Mouse (Mus musculus) embryonic fibroblast, embryonic 13.5 days (primary cell): ENCODE data around the gene Snrpa1. TPM values are rescaled to one million over a fixed set of nuclear protein-coding genes. Genes with fewer than 3 reads are reported as not detected.

Experiments
- H3K27ac ChIP-seq: 2 replicates; pipeline ENCODE4 v1.5.1; 2012; ENCODE audit warnings: low read length, control low read depth, inconsistent platforms; ENCODE audit not compliant: insufficient read depth
- H3K4me1 ChIP-seq: 2 replicates; pipeline ENCODE4 v1.6.1; 2011; ENCODE audit warnings: low read length; ENCODE audit not compliant: control insufficient read depth, insufficient read depth
- H3K4me3 ChIP-seq: 2 replicates; pipeline ENCODE4 v1.5.1; 2011; ENCODE audit warnings: mild to moderate bottlenecking, control low read depth, low read length; ENCODE audit not compliant: insufficient read depth
- CTCF ChIP-seq: IDR thresholded peaks from 2 replicates; pipeline ENCODE4 v1.5.1; 2011; ENCODE audit warnings: mild to moderate bottlenecking, control low read depth, low read length, moderate library complexity, borderline replicate concordance; ENCODE audit not compliant: insufficient read depth
- POLR2A ChIP-seq: IDR thresholded peaks from 2 replicates; pipeline ENCODE4 v1.6.1; 2011; ENCODE audit warnings: low read depth, mild to moderate bottlenecking, control low read depth, low read length, moderate library complexity
- polyA plus RNA-seq: library from polyadenylated mRNA; stranded (reverse); fragments of >200 nt; gene quantifications from 2 replicates; pipeline ENCODE4 v1.2.4, GENCODE M21; 2011; ENCODE audit warnings: low read depth; ENCODE audit not compliant: missing spikeins, insufficient read length

Gene Snrpa1
- polyA plus RNA-seq, 1 experiment = 49.6 TPM

GRCm38 (mm10) chr7:66098803-66099202 is 40.0 kb downstream of the Snrpa1 start:
- no peak overlapping the region for H3K27ac ChIP-seq
- TF ChIP-seq CTCF (no peak), POLR2A (no peak)

GRCm38 (mm10) chr7:66101866-66102265 is 43.1 kb downstream of the Snrpa1 start:
- no peak overlapping the region for H3K27ac ChIP-seq
- peaks cover 3% of the 10 kb centered on the region for H3K4me1 ChIP-seq
- no peak for TF ChIP-seq POLR2A
- TF ChIP-seq CTCF = no peak
- no peak overlapping the region for H3K4me3 ChIP-seq

More at GRCm38 (mm10) chr7:66098803-66099202, 40.0 kb downstream of the Snrpa1 start:
- Histone ChIP-seq H3K4me1 (no peaks in the 10 kb centered on the region), H3K4me3 (no peak overlapping the region)

- Histone ChIP-seq H3K27ac (no peak overlapping the region), H3K4me1 (peaks cover 6% of the 10 kb centered on the region), H3K4me3 (no peak overlapping the region)
- no peak for TF ChIP-seq CTCF
- no peak for TF ChIP-seq POLR2A
Measured at GRCm38 (mm10) chr7:66104531-66104930, 45.7 kb downstream of the Snrpa1 start.

- no peak for TF ChIP-seq CTCF
- TF ChIP-seq POLR2A = no peak
- no peak overlapping the region for H3K27ac ChIP-seq
- peaks cover 6% of the 10 kb centered on the region for H3K4me1 ChIP-seq
- H3K4me3 ChIP-seq = no peak overlapping the region
Measured at GRCm38 (mm10) chr7:66105771-66106170, 47.0 kb downstream of the Snrpa1 start.

GRCm38 (mm10) chr7:66106581-66107056 is 47.8 kb downstream of the Snrpa1 start:
- Histone ChIP-seq H3K4me1 (peaks cover 9% of the 10 kb centered on the region), H3K27ac (no peak overlapping the region), H3K4me3 (no peak overlapping the region)
- TF ChIP-seq CTCF (no peak), POLR2A (no peak)

GRCm38 (mm10) chr7:66107206-66107605 is 48.4 kb downstream of the Snrpa1 start:
- no peak overlapping the region for H3K4me3 ChIP-seq
- H3K4me1 ChIP-seq = peaks cover 9% of the 10 kb centered on the region
- H3K27ac ChIP-seq = no peak overlapping the region
- no peak for TF ChIP-seq POLR2A
- no peak for TF ChIP-seq CTCF

- peak overlapping the region; percentile 9; the same call in 1 of the 2 replicates for H3K27ac ChIP-seq
- peaks cover 9% of the 10 kb centered on the region for H3K4me1 ChIP-seq
- TF ChIP-seq CTCF (no peak), POLR2A (no peak)
- no peak overlapping the region for H3K4me3 ChIP-seq
Measured at GRCm38 (mm10) chr7:66107930-66108329, 49.1 kb downstream of the Snrpa1 start.

- Histone ChIP-seq H3K4me1 (peaks cover 9% of the 10 kb centered on the region), H3K4me3 (peak within 1 kb of the TSS; percentile 91), H3K27ac (peak within 1 kb of the TSS; percentile 86)
- TF ChIP-seq POLR2A (peak; percentile 80), CTCF (no peak)
Measured at GRCm38 (mm10) chr7:66108961-66109854, 50.4 kb downstream of the Snrpa1 start, which contains the start of gene Chsy1. Chsy1 (plus strand) TSS chr7:66109515.

- TF ChIP-seq POLR2A = no peak
- no peak for TF ChIP-seq CTCF
- H3K4me3 ChIP-seq = peak overlapping the region; percentile 91
- H3K4me1 ChIP-seq = peaks cover 9% of the 10 kb centered on the region
- peak overlapping the region; percentile 86 for H3K27ac ChIP-seq
Measured at GRCm38 (mm10) chr7:66109855-66110635, 51.2 kb downstream of the Snrpa1 start.
